Mouse (Mus musculus) layer of hippocampus, adult 2 months (tissue): Measurements from ENCODE around the gene Itch. TPM values are rescaled to one million over a fixed set of nuclear protein-coding genes. Genes with fewer than 3 reads are reported as not detected.

Source experiments
- DNase-seq, 2 experiments: peaks; one replicate each; pipeline ENCODE4 v3.0.0; 2022; ENCODE audit warnings: low spot score in 2 of 2
- H3K27ac ChIP-seq: fragments of 200-600 bp; 2 replicates; pipeline ENCODE4 v1.8.1; 2022
- H3K4me3 ChIP-seq: fragments of 200-600 bp; 2 replicates; pipeline ENCODE4 v1.8.1; 2022; ENCODE audit warnings: mild to moderate bottlenecking
- CTCF ChIP-seq: fragments of 200-600 bp; conservative IDR thresholded peaks from 2 replicates; pipeline ENCODE4 v1.8.1; 2022; ENCODE audit warnings: antibody characterized with exemption, mild to moderate bottlenecking, moderate library complexity
- total RNA-seq, 2 experiments: library from RNA; stranded (reverse); gene quantifications; 2 replicates each; pipeline ENCODE4 v1.2.3; 2021

Itch gene
- total RNA-seq, 2 experiments from 2014 or later: 58.7 to 60.1 TPM

- TF ChIP-seq CTCF: no peak
- no peak overlapping the region for H3K4me3 ChIP-seq
Observed at GRCm38 (mm10) chr2:155273603-155274002, 140.3 kb downstream of the Itch start.

GRCm38 (mm10) chr2:155276195-155276594 lies 142.9 kb downstream of the Itch start, which contains the start of gene Map1lc3a:
TSS of gene Map1lc3a (plus strand) at chr2:155276297.
- Histone ChIP-seq H3K4me3 (peak within 1 kb of the TSS; percentile 88), H3K27ac (peak within 1 kb of the TSS; percentile 99)
- peak; percentile 10; the same call in 1 of the 2 replicates for TF ChIP-seq CTCF
- peak; percentile 97 to 98 for DNase-seq

More at GRCm38 (mm10) chr2:155273603-155274002, 140.3 kb downstream of the Itch start:
- H3K27ac ChIP-seq: no peak overlapping the region
- DNase-seq: no peak

Other genes with a start within 250 kb of the Itch start
- 10 to 100 TPM; 50.7 to 53.2 TPM for gene Eif2s2, start 240.6 kb upstream of the Itch start, total RNA-seq
- under 1 TPM; 0.15 to 0.17 TPM for gene Gm14226, start 115.2 kb upstream of the Itch start, total RNA-seq
- gene Ahcy, start 59.0 kb upstream of the Itch start, total RNA-seq: 10 to 100 TPM; 14.6 to 16.2 TPM
- gene Dynlrb1, start 103.0 kb downstream of the Itch start, total RNA-seq: 100 to 1,000 TPM; 283 to 297 TPM
- 100 to 1,000 TPM; 215 to 248 TPM for gene Map1lc3a, start 142.8 kb downstream of the Itch start, total RNA-seq
- gene Pigu, start 223.9 kb downstream of the Itch start, total RNA-seq: 10 to 100 TPM; 26.3 to 26.6 TPM
- 100 to 1,000 TPM; 109 to 111 TPM for gene Trp53inp2, start 247.6 kb downstream of the Itch start, total RNA-seq